Mouse (Mus musculus): ENCODE measurements at regions not wholly inside any gene's neighbourhood (a gene's known extent, or its start where the extent isn't known, plus 50 kb on each side); places are given as distances from the start of the nearest gene placed in this dataset.

- Histone ChIP-seq H3K9me3 (ENCODE audit: control insufficient read depth, low read length) (no peaks in the 10 kb centered on the region), H3K4me1 (ENCODE audit: control insufficient read depth, insufficient read depth, low read length) (no peaks in the 10 kb centered on the region), H3K27ac (ENCODE audit: low read depth, low read length) (no peak overlapping the region), H3K9ac (ENCODE audit: low read length) (no peak overlapping the region), H3K36me3 (ENCODE audit: control insufficient read depth, insufficient read depth, low read length) (no peaks in the 10 kb centered on the region), H3K4me2 (ENCODE audit: low read depth) (no peak overlapping the region), H3K4me3 (ENCODE audit: low read depth, low read length) (no peak overlapping the region), H3K27me3 (ENCODE audit: control insufficient read depth, insufficient read depth, low read length) (no peaks in the 10 kb centered on the region)
- DNase-seq (ENCODE audit: low spot score) (no peak), ATAC-seq (ENCODE audit: insufficient read depth, low FRiP score, low TSS enrichment) (no peak)
- WGBS, result 95% methylated on average over 3 of the region's 3 CpGs
Measured at GRCm38 (mm10) chr14:61665815-61666214, 58.6 kb downstream of the Kcnrg start.

GRCm38 (mm10) chr14:61673184-61673583 lies 65.9 kb downstream of the Kcnrg start:
- Histone ChIP-seq H3K4me1 (ENCODE audit: control insufficient read depth, insufficient read depth, low read length) (no peaks in the 10 kb centered on the region), H3K4me2 (ENCODE audit: low read depth) (no peak overlapping the region), H3K36me3 (ENCODE audit: control insufficient read depth, insufficient read depth, low read length) (no peaks in the 10 kb centered on the region), H3K27ac (ENCODE audit: low read depth, low read length) (no peak overlapping the region), H3K27me3 (ENCODE audit: control insufficient read depth, insufficient read depth, low read length) (no peaks in the 10 kb centered on the region), H3K9me3 (ENCODE audit: control insufficient read depth, low read length) (no peaks in the 10 kb centered on the region), H3K4me3 (ENCODE audit: low read depth, low read length) (no peak overlapping the region), H3K9ac (ENCODE audit: low read length) (no peak overlapping the region)
- ATAC-seq (ENCODE audit: insufficient read depth, low FRiP score, low TSS enrichment), result no peak
- DNase-seq (ENCODE audit: low spot score), result no peak
- WGBS, result 82% methylated on average over 2 of the region's 2 CpGs

DNA sequence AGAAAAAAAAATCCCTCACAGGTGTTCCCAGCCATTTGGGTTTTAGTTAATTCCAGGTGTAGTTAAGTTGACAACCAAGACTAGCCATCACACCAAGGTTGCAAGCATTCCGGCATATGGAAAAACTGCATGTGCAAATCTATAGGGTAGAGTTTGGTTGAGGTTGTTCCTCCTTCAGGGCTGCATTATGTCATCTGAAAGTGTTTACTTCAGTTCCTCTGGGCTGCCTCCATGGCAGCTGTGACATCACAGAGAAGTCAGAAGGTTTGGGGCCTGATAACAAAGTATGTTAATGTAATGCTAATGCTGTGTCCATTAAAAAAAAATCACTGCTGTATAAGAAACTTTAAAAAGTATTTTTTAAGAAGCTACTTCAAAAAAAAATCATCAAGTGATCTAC lies 70.8 kb downstream of the Kcnrg start:
- no peak overlapping the region for H3K4me3 ChIP-seq (ENCODE audit: low read depth, low read length)
- no peaks in the 10 kb centered on the region for H3K27me3 ChIP-seq (ENCODE audit: control insufficient read depth, insufficient read depth, low read length)
- H3K9me3 ChIP-seq (ENCODE audit: control insufficient read depth, low read length), result no peaks in the 10 kb centered on the region
- no peak overlapping the region for H3K9ac ChIP-seq (ENCODE audit: low read length)
- ATAC-seq (ENCODE audit: insufficient read depth, low FRiP score, low TSS enrichment) (no peak), DNase-seq (ENCODE audit: low spot score) (no peak)
- 0 out of 2 replicates have a peak, but pooled peaks cover 4% of the 10 kb centered on the region for H3K4me1 ChIP-seq (ENCODE audit: control insufficient read depth, insufficient read depth, low read length)
- H3K4me2 ChIP-seq (ENCODE audit: low read depth), result no peak overlapping the region
- no peak overlapping the region for H3K27ac ChIP-seq (ENCODE audit: low read depth, low read length)
- 95% methylated on average over 1 of the region's 1 CpGs for WGBS
- H3K36me3 ChIP-seq (ENCODE audit: control insufficient read depth, insufficient read depth, low read length), result no peaks in the 10 kb centered on the region

GRCm38 (mm10) chr14:61680818-61681707 lies 73.8 kb downstream of the Kcnrg start:
- H3K4me2 ChIP-seq (ENCODE audit: low read depth), result peak overlapping the region; percentile 81
- 1% methylated on average over 38 of the region's 50 CpGs for WGBS
- 0 out of 2 replicates have a peak, but pooled peaks cover 8% of the 10 kb centered on the region for H3K4me1 ChIP-seq (ENCODE audit: control insufficient read depth, insufficient read depth, low read length)
- ATAC-seq (ENCODE audit: insufficient read depth, low FRiP score, low TSS enrichment) (peak; percentile 73), DNase-seq (ENCODE audit: low spot score) (peak; percentile 94)
- peaks cover 26% of the 10 kb centered on the region for H3K27me3 ChIP-seq (ENCODE audit: control insufficient read depth, insufficient read depth, low read length)
- peak overlapping the region; percentile 69 for H3K4me3 ChIP-seq (ENCODE audit: low read depth, low read length)
- H3K9ac ChIP-seq (ENCODE audit: low read length), result peak overlapping the region; percentile 72
- no peaks in the 10 kb centered on the region for H3K9me3 ChIP-seq (ENCODE audit: control insufficient read depth, low read length)
- no peaks in the 10 kb centered on the region for H3K36me3 ChIP-seq (ENCODE audit: control insufficient read depth, insufficient read depth, low read length)
- peak overlapping the region; percentile 85 for H3K27ac ChIP-seq (ENCODE audit: low read depth, low read length)

DNA sequence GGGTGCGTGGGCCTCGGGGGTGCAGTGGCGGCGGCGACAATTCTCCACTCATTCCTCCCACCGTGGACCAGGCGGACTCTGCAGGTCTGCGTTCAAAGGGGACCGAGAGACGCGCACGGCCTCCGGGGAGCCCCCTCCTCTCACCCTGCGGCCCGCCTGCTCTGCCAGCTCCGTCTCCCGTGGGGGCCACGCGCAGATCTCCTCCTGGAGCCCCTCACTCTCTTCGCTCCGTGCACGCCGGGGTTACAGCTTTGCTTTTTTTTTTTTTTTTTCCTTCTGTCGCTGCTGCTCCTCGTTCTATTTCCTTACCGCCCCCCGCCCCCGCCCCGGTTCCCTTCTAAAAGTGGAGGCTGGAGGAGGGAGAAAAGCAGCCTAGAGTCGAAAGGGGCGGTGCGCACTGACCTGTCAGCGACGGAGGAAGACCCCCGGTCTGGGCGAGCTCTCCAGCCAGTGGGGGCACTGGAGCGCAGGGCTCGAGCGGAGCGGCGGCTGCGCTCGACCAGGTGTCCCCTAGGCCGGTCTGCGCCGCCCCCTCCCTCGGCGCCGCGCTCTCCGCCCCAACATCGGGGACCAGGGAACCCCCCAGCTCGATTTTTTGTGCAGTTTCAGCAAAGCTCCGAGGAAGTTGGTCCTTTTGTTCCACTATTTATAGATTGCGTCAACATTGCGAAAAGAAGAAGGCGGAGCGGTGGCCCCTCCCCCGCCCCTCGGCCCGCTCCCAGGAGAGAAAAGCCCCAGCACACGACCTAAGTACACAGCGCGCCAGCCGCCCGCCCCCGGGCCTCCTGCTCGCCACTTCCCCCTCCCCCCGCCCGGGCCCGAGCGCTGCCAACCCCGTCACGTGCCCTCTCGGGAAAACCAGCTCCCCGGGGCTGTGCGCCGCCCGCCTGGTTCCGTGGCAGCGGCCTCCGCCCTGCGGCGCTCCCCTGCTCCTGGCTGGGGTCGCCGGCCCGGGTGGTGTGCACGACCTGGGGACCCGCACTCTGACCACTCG lies 74.7 kb downstream of the Kcnrg start:
- H3K36me3 ChIP-seq (ENCODE audit: control insufficient read depth, insufficient read depth, low read length), result no peaks in the 10 kb centered on the region
- peak overlapping the region; percentile 81 for H3K4me2 ChIP-seq (ENCODE audit: low read depth)
- peak overlapping the region; percentile 69 for H3K4me3 ChIP-seq (ENCODE audit: low read depth, low read length)
- H3K9ac ChIP-seq (ENCODE audit: low read length), result peak overlapping the region; percentile 72
- DNase-seq (ENCODE audit: low spot score) (peak; percentile 88), ATAC-seq (ENCODE audit: insufficient read depth, low FRiP score, low TSS enrichment) (peak; percentile 82)
- no peaks in the 10 kb centered on the region for H3K9me3 ChIP-seq (ENCODE audit: control insufficient read depth, low read length)
- H3K27ac ChIP-seq (ENCODE audit: low read depth, low read length), result peak overlapping the region; percentile 85
- WGBS, result under 1% methylated on average over 64 of the region's 90 CpGs
- peaks cover 9% of the 10 kb centered on the region; the same call in 1 of the 2 replicates for H3K4me1 ChIP-seq (ENCODE audit: control insufficient read depth, insufficient read depth, low read length)
- peaks cover 33% of the 10 kb centered on the region for H3K27me3 ChIP-seq (ENCODE audit: control insufficient read depth, insufficient read depth, low read length)

DNA sequence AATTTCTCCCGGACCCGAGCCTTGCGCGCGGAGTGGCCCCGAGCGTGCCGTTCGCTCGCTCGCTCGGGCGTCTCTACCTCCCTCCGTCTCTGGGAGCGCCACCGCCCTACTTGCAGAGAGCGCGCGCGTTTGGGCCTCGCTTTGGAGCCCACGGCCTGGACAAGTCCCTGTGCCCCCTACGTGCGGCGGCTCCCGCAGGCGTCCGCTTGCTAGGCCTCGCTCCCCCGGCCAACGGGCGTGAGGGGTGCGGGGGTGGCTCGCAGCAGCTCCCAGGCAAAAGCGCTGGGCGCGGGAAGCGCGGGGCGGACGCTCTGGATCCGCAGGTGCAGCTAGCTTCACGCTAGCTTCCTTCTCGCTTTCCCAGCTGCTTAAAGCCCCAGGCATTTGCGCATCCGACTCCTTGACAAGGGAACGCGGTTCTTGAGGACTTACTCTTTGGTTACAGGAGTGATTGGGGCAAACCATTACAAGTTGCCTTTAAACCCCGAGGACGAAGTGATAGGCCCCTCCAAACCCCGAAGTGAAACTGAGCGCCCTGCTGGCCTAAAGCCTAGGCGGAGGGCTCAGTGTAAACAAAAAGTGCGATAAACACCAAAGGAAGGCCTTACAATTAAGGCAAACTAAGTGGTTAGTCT lies 75.6 kb downstream of the Kcnrg start:
- Histone ChIP-seq H3K27me3 (ENCODE audit: control insufficient read depth, insufficient read depth, low read length) (peaks cover 40% of the 10 kb centered on the region), H3K4me3 (ENCODE audit: low read depth, low read length) (peak overlapping the region; percentile 69), H3K9ac (ENCODE audit: low read length) (peak overlapping the region; percentile 72), H3K36me3 (ENCODE audit: control insufficient read depth, insufficient read depth, low read length) (no peaks in the 10 kb centered on the region), H3K4me2 (ENCODE audit: low read depth) (peak overlapping the region; percentile 81), H3K9me3 (ENCODE audit: control insufficient read depth, low read length) (no peaks in the 10 kb centered on the region), H3K4me1 (ENCODE audit: control insufficient read depth, insufficient read depth, low read length) (peaks cover 15% of the 10 kb centered on the region; the same call in 1 of the 2 replicates), H3K27ac (ENCODE audit: low read depth, low read length) (peak overlapping the region; percentile 85)
- DNase-seq (ENCODE audit: low spot score), result peak; percentile 82
- peak; percentile 53 for ATAC-seq (ENCODE audit: insufficient read depth, low FRiP score, low TSS enrichment)
- WGBS, result under 1% methylated on average over 52 of the region's 54 CpGs

DNA sequence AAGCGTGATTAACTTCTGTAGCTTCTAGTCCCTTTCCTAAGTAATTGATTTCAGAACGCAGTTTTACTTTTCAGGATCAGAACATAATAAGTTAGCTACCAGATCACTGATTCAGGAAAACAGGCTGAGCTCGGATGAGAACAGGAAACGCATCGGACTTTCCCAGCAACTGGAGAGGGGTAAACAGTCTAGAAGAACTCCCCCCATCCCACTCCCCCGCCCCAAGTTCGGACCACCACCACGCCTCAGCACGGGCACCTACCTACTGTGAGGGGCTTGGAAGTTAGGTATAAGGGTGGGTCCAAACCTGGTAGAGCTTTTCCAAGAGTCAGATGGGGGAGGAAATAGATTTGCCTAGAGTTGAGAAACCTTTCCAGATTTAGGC lies 76.1 kb downstream of the Kcnrg start:
- Histone ChIP-seq H3K27me3 (ENCODE audit: control insufficient read depth, insufficient read depth, low read length) (peaks cover 40% of the 10 kb centered on the region), H3K4me1 (ENCODE audit: control insufficient read depth, insufficient read depth, low read length) (peaks cover 15% of the 10 kb centered on the region; the same call in 1 of the 2 replicates), H3K4me3 (ENCODE audit: low read depth, low read length) (peak overlapping the region; percentile 69; the same call in 1 of the 2 replicates), H3K36me3 (ENCODE audit: control insufficient read depth, insufficient read depth, low read length) (no peaks in the 10 kb centered on the region), H3K9me3 (ENCODE audit: control insufficient read depth, low read length) (no peaks in the 10 kb centered on the region), H3K27ac (ENCODE audit: low read depth, low read length) (no peak overlapping the region), H3K9ac (ENCODE audit: low read length) (no peak overlapping the region), H3K4me2 (ENCODE audit: low read depth) (peak overlapping the region; percentile 81)
- ATAC-seq (ENCODE audit: insufficient read depth, low FRiP score, low TSS enrichment), result no peak
- DNase-seq (ENCODE audit: low spot score), result no peak
- 3% methylated on average over 9 of the region's 9 CpGs for WGBS

- ATAC-seq (ENCODE audit: insufficient read depth, low FRiP score, low TSS enrichment) (no peak), DNase-seq (ENCODE audit: low spot score) (no peak)
- no peak overlapping the region; the same call in 1 of the 2 replicates for H3K9ac ChIP-seq (ENCODE audit: low read length)
- peak overlapping the region; percentile 27 for H3K4me3 ChIP-seq (ENCODE audit: low read depth, low read length)
- H3K4me1 ChIP-seq (ENCODE audit: control insufficient read depth, insufficient read depth, low read length), result peaks cover 15% of the 10 kb centered on the region; the same call in 1 of the 2 replicates
- H3K27me3 ChIP-seq (ENCODE audit: control insufficient read depth, insufficient read depth, low read length), result peaks cover 45% of the 10 kb centered on the region
- WGBS, result 3% methylated on average over 19 of the region's 19 CpGs
- H3K4me2 ChIP-seq (ENCODE audit: low read depth), result peak overlapping the region; percentile 41
- H3K27ac ChIP-seq (ENCODE audit: low read depth, low read length), result no peak overlapping the region
- no peaks in the 10 kb centered on the region for H3K9me3 ChIP-seq (ENCODE audit: control insufficient read depth, low read length)
- H3K36me3 ChIP-seq (ENCODE audit: control insufficient read depth, insufficient read depth, low read length), result no peaks in the 10 kb centered on the region
Measured at GRCm38 (mm10) chr14:61683791-61684411, 76.6 kb downstream of the Kcnrg start.
